Mouse (Mus musculus) lung, adult 2 months (tissue): Measurements from ENCODE around the gene Crim1.

Experiments
- CTCF ChIP-seq: fragments of 200-500 bp; IDR thresholded peaks from 2 replicates; pipeline ENCODE4 v1.5.1; 2011; ENCODE audit warnings: mild to moderate bottlenecking, low read length, control low read depth; ENCODE audit not compliant: insufficient read depth
- POLR2A ChIP-seq: fragments of 200-500 bp; IDR thresholded peaks from 2 replicates; pipeline ENCODE4 v1.6.1; 2011; ENCODE audit warnings: low read depth, mild to moderate bottlenecking, control low read depth, low read length, borderline replicate concordance; ENCODE audit errors: extremely low read depth

- TF ChIP-seq CTCF (no peak), POLR2A (no peak)
Measured at GRCm38 (mm10) chr17:78265135-78265534, 65.1 kb downstream of the Crim1 start.
